Mouse (Mus musculus) spleen, adult 18-20 months (tissue): ENCODE results near the gene Gucy2d.
A peak's percentile ranks its signal among the peaks of the same experiment; 100 is the strongest.

Experiments used
- DNase-seq, 2 experiments: peaks; one replicate each; pipeline ENCODE4 v3.0.0; 2022; ENCODE audit warnings: mixed read lengths in 2 of 2

The Gucy2d gene

GRCm38 (mm10) chr7:98439956-98440466 is at the start of gene Gucy2d:
Gucy2d (plus strand) TSS chr7:98440416.
- DNase-seq = no peak

- DNase-seq = no peak
These were observed 49.7 kb upstream of the Gucy2d start for GRCm38 (mm10) chr7:98390486-98390885.

GRCm38 (mm10) chr7:98391351-98391936 is 48.8 kb upstream of the Gucy2d start:
- DNase-seq = no peak

GRCm38 (mm10) chr7:98392466-98393201 is 47.6 kb upstream of the Gucy2d start:
- no peak for DNase-seq

- no peak for DNase-seq
These were observed 37.3 kb upstream of the Gucy2d start for GRCm38 (mm10) chr7:98402582-98403574.

- no peak for DNase-seq
These were observed 36.2 kb upstream of the Gucy2d start for GRCm38 (mm10) chr7:98403996-98404395.

GRCm38 (mm10) chr7:98407615-98408014 is 32.6 kb upstream of the Gucy2d start:
- no peak for DNase-seq

- no peak for DNase-seq
These were observed 27.1 kb upstream of the Gucy2d start for GRCm38 (mm10) chr7:98413115-98413514.

GRCm38 (mm10) chr7:98415550-98415949 is 24.7 kb upstream of the Gucy2d start:
- no peak for DNase-seq

GRCm38 (mm10) chr7:98416020-98416419 is 24.2 kb upstream of the Gucy2d start:
- no peak for DNase-seq

GRCm38 (mm10) chr7:98418031-98418805 is 22.0 kb upstream of the Gucy2d start:
- no peak for DNase-seq

- DNase-seq = no peak
These were observed 20.9 kb upstream of the Gucy2d start for GRCm38 (mm10) chr7:98419366-98419765.

- DNase-seq = no peak
These were observed 16.7 kb upstream of the Gucy2d start for GRCm38 (mm10) chr7:98423546-98423945.

- no peak for DNase-seq
These were observed 15.8 kb upstream of the Gucy2d start for GRCm38 (mm10) chr7:98424396-98424795.

- DNase-seq = no peak
These were observed 14.7 kb upstream of the Gucy2d start for GRCm38 (mm10) chr7:98425551-98425950.

GRCm38 (mm10) chr7:98426641-98427040 is 13.6 kb upstream of the Gucy2d start:
- no peak for DNase-seq

GRCm38 (mm10) chr7:98427115-98427835 is 12.9 kb upstream of the Gucy2d start:
- no peak for DNase-seq

- DNase-seq = no peak
These were observed 10.6 kb upstream of the Gucy2d start for GRCm38 (mm10) chr7:98429579-98429978.

GRCm38 (mm10) chr7:98430785-98431184 is 9.4 kb upstream of the Gucy2d start:
- peak in 1 of 2 experiments; percentile 31 for DNase-seq

- DNase-seq = peak in 1 of 2 experiments; percentile 22
These were observed 2.6 kb upstream of the Gucy2d start for GRCm38 (mm10) chr7:98437629-98438028.

GRCm38 (mm10) chr7:98446873-98447272 is 6.7 kb downstream of the Gucy2d start:
- no peak for DNase-seq
